Mouse (Mus musculus) CH12.LX (cell line): ENCODE data around the gene Iqgap1.

Experiments used
- EP300 ChIP-seq: IDR thresholded peaks from 2 replicates; pipeline ENCODE4 v1.6.1; 2011; ENCODE audit warnings: low read length, improper control_type of control experiment
- RCOR1 ChIP-seq: conservative IDR thresholded peaks from 2 replicates; pipeline ENCODE4 v1.6.1; 2012; ENCODE audit warnings: low read depth, mild to moderate bottlenecking, inconsistent platforms, low read length, improper control_type of control experiment
- TCF12 ChIP-seq: IDR thresholded peaks from 2 replicates; pipeline ENCODE4 v1.6.1; 2014; ENCODE audit warnings: low read depth, mild to moderate bottlenecking, inconsistent platforms, low read length, improper control_type of control experiment
- ZNF384 ChIP-seq: IDR thresholded peaks from 2 replicates; pipeline ENCODE4 v1.6.1; 2012; ENCODE audit warnings: low read depth, low read length, improper control_type of control experiment, inconsistent platforms

DNA sequence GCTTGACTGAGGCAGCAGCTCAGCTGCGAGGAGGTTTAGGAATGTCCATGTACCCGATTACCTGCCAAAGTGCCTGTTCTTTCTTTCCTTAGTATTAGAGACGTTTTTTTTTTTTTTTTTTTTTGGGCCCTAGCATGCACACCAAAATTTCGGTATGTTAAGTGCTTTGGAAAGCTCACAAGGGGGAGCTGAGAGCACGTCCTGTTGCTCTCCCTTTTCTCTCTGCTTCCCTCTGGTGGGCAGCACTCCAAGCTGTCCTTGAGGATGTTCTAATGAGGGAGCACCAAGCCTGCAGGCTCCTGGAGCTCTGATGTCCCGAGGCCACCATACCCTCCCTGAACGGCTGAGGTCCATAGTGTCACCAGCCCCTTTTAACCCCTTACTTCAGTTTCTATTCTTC is 84.8 kb downstream of the Iqgap1 start:
- peak; percentile 89 for TF ChIP-seq ZNF384
- TF ChIP-seq RCOR1: no peak
- no peak for TF ChIP-seq TCF12
- TF ChIP-seq EP300: no peak
